Mouse (Mus musculus) heart, embryonic 10.5 days (tissue): ENCODE results near the gene Clec16a. TPM values are rescaled to one million over a fixed set of nuclear protein-coding genes. Genes with fewer than 3 reads are reported as not detected.

Experiments
- DNase-seq: peaks from one replicate; pipeline ENCODE4 v3.0.0-alpha.2; 2017; ENCODE audit warnings: low spot score
- H3K27ac ChIP-seq: fragments of 300-500 bp; sonication (generic); 2 replicates; pipeline ENCODE4 v1.5.1; 2016; ENCODE audit warnings: mild to moderate bottlenecking
- H3K27me3 ChIP-seq: fragments of 300-500 bp; sonication (generic); 2 replicates; pipeline ENCODE4 v1.6.1; 2016; ENCODE audit warnings: mild to moderate bottlenecking; ENCODE audit not compliant: poor library complexity, insufficient read depth, severe bottlenecking
- H3K36me3 ChIP-seq: fragments of 300-500 bp; sonication (generic); 2 replicates; pipeline ENCODE4 v1.6.1; 2016; ENCODE audit warnings: mild to moderate bottlenecking, moderate library complexity
- H3K4me1 ChIP-seq: fragments of 300-500 bp; sonication (generic); 2 replicates; pipeline ENCODE4 v1.6.1; 2016; ENCODE audit warnings: mild to moderate bottlenecking
- H3K4me3 ChIP-seq: fragments of 300-500 bp; sonication (generic); 2 replicates; pipeline ENCODE4 v1.5.1; 2016; ENCODE audit warnings: mild to moderate bottlenecking, moderate library complexity
- H3K9me3 ChIP-seq: fragments of 300-500 bp; sonication (generic); 2 replicates; pipeline ENCODE4 v1.6.1; 2016; ENCODE audit warnings: mild to moderate bottlenecking, moderate library complexity
- WGBS: fragments of 180-500 bp; shearing (Covaris S2); methylation state at CpG from one replicate; pipeline ENCODE4 v1.1.7; 2016; 5-methylcytosine and 5-hydroxymethylcytosine counted together
- polyA plus RNA-seq: library from polyadenylated mRNA; unstranded; fragments of >200 nt; fragmentation: Nextera tagmentation; extraction: Ambion mirVana; gene quantifications from 2 replicates; pipeline ENCODE4 v1.2.1, GENCODE M21; 2016

The Clec16a gene
- polyA plus RNA-seq, 1 experiment from 2014 or later = 24.5 TPM

GRCm38 (mm10) chr16:10761182-10761581, 216.0 kb downstream of the Clec16a start:
- Histone ChIP-seq H3K36me3 (no peaks in the 10 kb centered on the region), H3K9me3 (no peaks in the 10 kb centered on the region), H3K4me1 (peaks cover 8% of the 10 kb centered on the region), H3K27ac (peak overlapping the region; percentile 24; the same call in 1 of the 2 replicates), H3K27me3 (peaks cover 36% of the 10 kb centered on the region), H3K4me3 (no peak overlapping the region)
- DNase-seq = no peak
- WGBS = 48% methylated on average over 8 of the region's 8 CpGs

- H3K4me1 ChIP-seq = peaks cover 8% of the 10 kb centered on the region
- DNase-seq = no peak
- 64% methylated on average over 5 of the region's 5 CpGs for WGBS
- H3K27ac ChIP-seq = no peak overlapping the region
- H3K27me3 ChIP-seq = peaks cover 33% of the 10 kb centered on the region; the same call in 1 of the 2 replicates
- H3K36me3 ChIP-seq = no peaks in the 10 kb centered on the region
- H3K4me3 ChIP-seq = no peak overlapping the region
- H3K9me3 ChIP-seq = no peaks in the 10 kb centered on the region
Measured at GRCm38 (mm10) chr16:10762569-10763180, 217.5 kb downstream of the Clec16a start.

GRCm38 (mm10) chr16:10763540-10764264, 218.6 kb downstream of the Clec16a start:
- 54% methylated on average over 6 of the region's 6 CpGs for WGBS
- Histone ChIP-seq H3K4me1 (peaks cover 8% of the 10 kb centered on the region), H3K27ac (no peak overlapping the region)

GRCm38 (mm10) chr16:10764323-10764722, 219.2 kb downstream of the Clec16a start:
- Histone ChIP-seq H3K9me3 (no peaks in the 10 kb centered on the region), H3K4me3 (no peak overlapping the region), H3K36me3 (no peaks in the 10 kb centered on the region), H3K27ac (no peak overlapping the region), H3K4me1 (peaks cover 10% of the 10 kb centered on the region), H3K27me3 (peaks cover 38% of the 10 kb centered on the region)
- WGBS = 66% methylated on average over 2 of the region's 2 CpGs
- no peak for DNase-seq

More at GRCm38 (mm10) chr16:10763540-10764264, 218.6 kb downstream of the Clec16a start:
- H3K36me3 ChIP-seq = no peaks in the 10 kb centered on the region
- DNase-seq = no peak
- H3K9me3 ChIP-seq = no peaks in the 10 kb centered on the region
- peaks cover 32% of the 10 kb centered on the region for H3K27me3 ChIP-seq
- no peak overlapping the region for H3K4me3 ChIP-seq

GRCm38 (mm10) chr16:10767158-10767557, 222.0 kb downstream of the Clec16a start:
- peaks cover 41% of the 10 kb centered on the region for H3K27me3 ChIP-seq
- no peak for DNase-seq
- WGBS = 35% methylated on average over 4 of the region's 4 CpGs

GRCm38 (mm10) chr16:10768821-10769220, 223.7 kb downstream of the Clec16a start:
- H3K27ac ChIP-seq = no peak overlapping the region
- no peaks in the 10 kb centered on the region for H3K9me3 ChIP-seq
- DNase-seq = no peak
- peaks cover 24% of the 10 kb centered on the region for H3K27me3 ChIP-seq
- H3K36me3 ChIP-seq = no peaks in the 10 kb centered on the region
- 57% methylated on average over 9 of the region's 9 CpGs for WGBS
- no peak overlapping the region for H3K4me3 ChIP-seq
- H3K4me1 ChIP-seq = peaks cover 29% of the 10 kb centered on the region

More at GRCm38 (mm10) chr16:10767158-10767557, 222.0 kb downstream of the Clec16a start:
- Histone ChIP-seq H3K27ac (no peak overlapping the region), H3K4me1 (peaks cover 28% of the 10 kb centered on the region), H3K36me3 (no peaks in the 10 kb centered on the region), H3K4me3 (no peak overlapping the region), H3K9me3 (no peaks in the 10 kb centered on the region)

- Histone ChIP-seq H3K36me3 (no peaks in the 10 kb centered on the region), H3K4me1 (peaks cover 30% of the 10 kb centered on the region), H3K27ac (peak overlapping the region; percentile 29; the same call in 1 of the 2 replicates), H3K27me3 (peaks cover 21% of the 10 kb centered on the region), H3K9me3 (no peaks in the 10 kb centered on the region), H3K4me3 (no peak overlapping the region)
- WGBS = 39% methylated on average over 2 of the region's 2 CpGs
- DNase-seq = no peak
Measured at GRCm38 (mm10) chr16:10769661-10770060, 224.5 kb downstream of the Clec16a start.

- Histone ChIP-seq H3K36me3 (no peaks in the 10 kb centered on the region), H3K27ac (no peak overlapping the region), H3K9me3 (no peaks in the 10 kb centered on the region), H3K27me3 (peaks cover 21% of the 10 kb centered on the region), H3K4me3 (no peak overlapping the region), H3K4me1 (peaks cover 33% of the 10 kb centered on the region)
- WGBS = 37% methylated on average over 4 of the region's 4 CpGs
- DNase-seq = no peak
Measured at GRCm38 (mm10) chr16:10770531-10771325, 225.6 kb downstream of the Clec16a start.

- Histone ChIP-seq H3K9me3 (no peaks in the 10 kb centered on the region), H3K4me3 (no peak overlapping the region), H3K36me3 (no peaks in the 10 kb centered on the region), H3K27ac (peak overlapping the region; percentile 23; the same call in 1 of the 2 replicates), H3K4me1 (peaks cover 42% of the 10 kb centered on the region), H3K27me3 (peaks cover 21% of the 10 kb centered on the region)
- WGBS = 49% methylated on average over 19 of the region's 19 CpGs
- no peak for DNase-seq
Measured at GRCm38 (mm10) chr16:10771769-10772510, 226.8 kb downstream of the Clec16a start.

GRCm38 (mm10) chr16:10773543-10773942, 228.4 kb downstream of the Clec16a start:
- H3K27me3 ChIP-seq = peaks cover 15% of the 10 kb centered on the region
- H3K27ac ChIP-seq = 0 out of 2 replicates have a peak overlapping the region, but pooled peaks have one; percentile 16
- no peak overlapping the region for H3K4me3 ChIP-seq
- no peaks in the 10 kb centered on the region for H3K9me3 ChIP-seq
- peaks cover 54% of the 10 kb centered on the region for H3K4me1 ChIP-seq
- DNase-seq = no peak
- no peaks in the 10 kb centered on the region for H3K36me3 ChIP-seq
- 76% methylated on average over 8 of the region's 8 CpGs for WGBS

- DNase-seq = no peak
- Histone ChIP-seq H3K27ac (no peak overlapping the region), H3K4me1 (peaks cover 47% of the 10 kb centered on the region), H3K27me3 (0 out of 2 replicates have a peak, but pooled peaks cover 3% of the 10 kb centered on the region), H3K4me3 (no peak overlapping the region), H3K9me3 (no peaks in the 10 kb centered on the region), H3K36me3 (no peaks in the 10 kb centered on the region)
- WGBS = 41% methylated on average over 4 of the region's 4 CpGs
Measured at GRCm38 (mm10) chr16:10774726-10775125, 229.6 kb downstream of the Clec16a start.

- Histone ChIP-seq H3K36me3 (no peaks in the 10 kb centered on the region), H3K4me1 (peaks cover 43% of the 10 kb centered on the region), H3K9me3 (no peaks in the 10 kb centered on the region), H3K4me3 (no peak overlapping the region), H3K27ac (no peak overlapping the region), H3K27me3 (no peaks in the 10 kb centered on the region)
- DNase-seq = no peak
- 37% methylated on average over 7 of the region's 7 CpGs for WGBS
Measured at GRCm38 (mm10) chr16:10776322-10776721, 231.2 kb downstream of the Clec16a start.
